8 mouse cellular contexts compared by ENCODE assay signal in the genomic region with DNA sequence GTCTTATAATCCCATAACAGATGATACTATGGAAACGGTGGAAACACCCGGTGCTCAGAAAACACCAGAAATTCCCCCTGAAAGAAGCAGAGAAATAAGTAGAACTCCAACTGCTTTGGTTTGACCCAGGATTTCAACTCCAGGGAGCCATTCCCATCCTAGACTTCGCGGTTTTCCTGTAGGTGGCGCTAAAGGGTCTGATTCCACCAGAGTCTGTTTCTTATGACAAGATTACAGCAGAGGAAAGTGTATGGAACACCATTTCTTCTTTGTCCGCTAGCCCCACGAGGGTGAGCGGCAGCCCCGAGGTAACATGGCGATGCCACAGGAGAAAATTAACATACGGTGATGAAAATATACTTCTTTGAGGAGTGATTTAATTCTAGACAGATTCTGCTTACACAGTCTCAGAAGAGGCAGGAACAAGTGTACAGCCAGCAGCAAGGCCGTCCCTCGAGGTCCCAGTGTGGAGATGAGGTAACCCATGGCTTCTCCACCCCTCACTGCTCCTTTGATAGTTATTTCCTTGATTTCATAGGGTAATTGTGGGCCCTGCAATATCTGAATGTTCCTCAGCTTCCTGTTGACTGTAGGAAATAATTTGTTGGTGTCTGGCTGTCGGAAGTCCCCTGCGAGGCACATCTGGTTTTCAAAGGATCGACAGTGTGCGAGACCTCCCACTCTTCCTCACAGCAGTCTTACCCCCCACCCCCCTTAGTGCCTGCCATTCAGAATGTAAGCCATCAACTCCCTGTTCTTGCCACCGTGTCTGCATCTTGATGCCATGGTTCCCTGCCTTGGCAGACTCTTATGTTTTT. TPM values are rescaled to one million over a fixed set of nuclear protein-coding genes. Genes with fewer than 3 reads are reported as not detected.
DNase-seq lines count a peak whose midpoint lies in the region; ATAC-seq and TF ChIP-seq lines count a peak whose summit lies in the region.

No protein-coding gene starts in this region.

- no peak for TF ChIP-seq POLR2A in bone marrow macrophage, adult 2 months (IDR thresholded peaks at IDR 0.05; ENCODE audit: borderline replicate concordance, low read depth, low read length)

- no peak overlapping the region for H3K4me3 ChIP-seq in bone marrow macrophage, adult 2 months (ENCODE audit: insufficient read depth, low read length)
- no peak overlapping the region for H3K4me3 ChIP-seq in forebrain, embryonic 11.5 days (ENCODE audit: low read depth, low read length)
- H3K4me3 ChIP-seq in heart, embryonic 16.5 days (ENCODE audit: low read length), result no peak overlapping the region
- no peak overlapping the region for H3K4me3 ChIP-seq in liver, embryonic 14.5 days (ENCODE audit: insufficient read depth in 1 of 2, low read depth in 2 of 2, low read length in 2 of 2)
- no peak overlapping the region for H3K4me3 ChIP-seq in neural tube, embryonic 14.5 days (ENCODE audit: low read depth, low read length)

- H3K9me3 ChIP-seq in forebrain, embryonic 11.5 days (ENCODE audit: control insufficient read depth, low read length), result no peaks in the 10 kb centered on the region
- H3K9me3 ChIP-seq in heart, embryonic 16.5 days (replicated peaks; ENCODE audit: control insufficient read depth, low read length), result no peaks in the 10 kb centered on the region
- no peaks in the 10 kb centered on the region for H3K9me3 ChIP-seq in liver, embryonic 14.5 days (ENCODE audit: control insufficient read depth, low read length)
- H3K9me3 ChIP-seq in neural tube, embryonic 14.5 days (ENCODE audit: control insufficient read depth, low read length), result no peaks in the 10 kb centered on the region

- H3K4me2 ChIP-seq in forebrain, embryonic 11.5 days (ENCODE audit: low read depth, low read length, severe bottlenecking), result no peak overlapping the region
- peak overlapping the region; percentile 10; the same call in 1 of the 2 replicates for H3K4me2 ChIP-seq in heart, embryonic 16.5 days (ENCODE audit: low read depth, low read length)
- no peak overlapping the region for H3K4me2 ChIP-seq in liver, embryonic 14.5 days (ENCODE audit: low read depth)
- H3K4me2 ChIP-seq in neural tube, embryonic 14.5 days (ENCODE audit: low read depth, low read length), result peak overlapping the region; percentile 24; the same call in 1 of the 2 replicates

- peak; percentile 30 for TF ChIP-seq CTCF in bone marrow macrophage, adult 2 months (IDR thresholded peaks at IDR 0.05; ENCODE audit: low read depth, low read length)
- peak; percentile 71 for TF ChIP-seq CTCF in liver, embryonic 14.5 days (IDR thresholded peaks at IDR 0.05; ENCODE audit: low read depth)

- DNase-seq in CD4-positive helper T cell, adult 2 months (ENCODE audit: low read depth, low spot score), result peak; percentile 69
- peak; percentile 89 for DNase-seq in forebrain, embryonic 11.5 days (ENCODE audit: low spot score)
- peak; percentile 91 for DNase-seq in kidney, postnatal 10 days
- peak in 1 of 3 experiments; percentile 30 for DNase-seq in liver, embryonic 14.5 days (ENCODE audit: low read depth in 3 of 3, low spot score in 3 of 3)
- peak; percentile 60 for DNase-seq in testis, postnatal 14 days (ENCODE audit: low spot score)

- H3K27me3 ChIP-seq in forebrain, embryonic 11.5 days (ENCODE audit: control insufficient read depth, insufficient read depth, low read length), result no peaks in the 10 kb centered on the region
- no peaks in the 10 kb centered on the region for H3K27me3 ChIP-seq in heart, embryonic 16.5 days (ENCODE audit: control insufficient read depth, insufficient read depth, low read length)
- H3K27me3 ChIP-seq in liver, embryonic 14.5 days (ENCODE audit: control insufficient read depth, insufficient read depth, low read length), result no peaks in the 10 kb centered on the region
- H3K27me3 ChIP-seq in neural tube, embryonic 14.5 days (ENCODE audit: control insufficient read depth, insufficient read depth, low read length), result no peaks in the 10 kb centered on the region

- H3K9ac ChIP-seq in forebrain, embryonic 11.5 days (ENCODE audit: low read length), result no peak overlapping the region
- H3K9ac ChIP-seq in heart, embryonic 16.5 days (ENCODE audit: low read length), result no peak overlapping the region
- no peak overlapping the region for H3K9ac ChIP-seq in liver, embryonic 14.5 days (replicated peaks)
- H3K9ac ChIP-seq in neural tube, embryonic 14.5 days (replicated peaks; ENCODE audit: low read depth, low read length), result no peak overlapping the region

- peak; percentile 79 for ATAC-seq in forebrain, embryonic 11.5 days (replicated peaks; ENCODE audit: low FRiP score)
- peak; percentile 67 for ATAC-seq in heart, embryonic 16.5 days (replicated peaks; ENCODE audit: extremely low read depth, insufficient read depth, low FRiP score)
- ATAC-seq in liver, embryonic 14.5 days (ENCODE audit: insufficient read depth), result no peak
- peak; percentile 90; the same call in 1 of the 2 replicates for ATAC-seq in neural tube, embryonic 14.5 days (ENCODE audit: low read depth)

- TF ChIP-seq EP300 in liver, embryonic 14.5 days (IDR thresholded peaks at IDR 0.05; ENCODE audit: low read depth), result no peak

- WGBS in forebrain, embryonic 11.5 days, result 34% methylated on average over 18 of the region's 18 CpGs
- 24% methylated on average over 18 of the region's 18 CpGs for WGBS in heart, embryonic 16.5 days
- 28% methylated on average over 18 of the region's 18 CpGs for WGBS in liver, embryonic 14.5 days (ENCODE audit: insufficient replicate concordance)
- WGBS in neural tube, embryonic 14.5 days, result 19% methylated on average over 18 of the region's 18 CpGs

- no peak overlapping the region for H3K27ac ChIP-seq in bone marrow macrophage, adult 2 months (ENCODE audit: insufficient read depth, low read depth, low read length)
- no peak overlapping the region for H3K27ac ChIP-seq in forebrain, embryonic 11.5 days (ENCODE audit: low read depth, low read length)
- H3K27ac ChIP-seq in heart, embryonic 16.5 days (ENCODE audit: low read length), result no peak overlapping the region
- no peak overlapping the region for H3K27ac ChIP-seq in liver, embryonic 14.5 days
- H3K27ac ChIP-seq in neural tube, embryonic 14.5 days (ENCODE audit: low read depth, low read length), result 0 out of 2 replicates have a peak overlapping the region, but pooled peaks have one; percentile 39

- H3K4me1 ChIP-seq in bone marrow macrophage, adult 2 months (ENCODE audit: control insufficient read depth, insufficient read depth, low read length), result no peaks in the 10 kb centered on the region
- no peaks in the 10 kb centered on the region for H3K4me1 ChIP-seq in forebrain, embryonic 11.5 days (replicated peaks; ENCODE audit: control insufficient read depth, insufficient read depth, low read length)
- peaks cover 2% of the 10 kb centered on the region for H3K4me1 ChIP-seq in heart, embryonic 16.5 days (ENCODE audit: control insufficient read depth, insufficient read depth, low read length)
- no peaks in the 10 kb centered on the region for H3K4me1 ChIP-seq in liver, embryonic 14.5 days (replicated peaks; ENCODE audit: control insufficient read depth in 2 of 2, insufficient read depth in 2 of 2, low read length in 1 of 2)
- peaks cover 10% of the 10 kb centered on the region; the same call in 1 of the 2 replicates for H3K4me1 ChIP-seq in neural tube, embryonic 14.5 days (ENCODE audit: control insufficient read depth, insufficient read depth, low read length)

- H3K36me3 ChIP-seq in forebrain, embryonic 11.5 days (ENCODE audit: control insufficient read depth, insufficient read depth, low read length), result no peaks in the 10 kb centered on the region
- H3K36me3 ChIP-seq in heart, embryonic 16.5 days (ENCODE audit: control insufficient read depth, insufficient read depth), result no peaks in the 10 kb centered on the region
- no peaks in the 10 kb centered on the region for H3K36me3 ChIP-seq in liver, embryonic 14.5 days (replicated peaks; ENCODE audit: control insufficient read depth, insufficient read depth, low read depth)
- no peaks in the 10 kb centered on the region for H3K36me3 ChIP-seq in neural tube, embryonic 14.5 days (ENCODE audit: control insufficient read depth, insufficient read depth, low read length)

RNA-seq across cellular contexts. Expression of gene Setd7, which starts 23.1 kb away (rescaled TPM):
- 26.2 and 28.6 TPM in 2 replicates for polyA plus RNA-seq in bone marrow macrophage, adult 2 months (2012; ENCODE audit: insufficient read depth, insufficient read length, missing spikeins)
- 4.3 and 4.6 TPM in 2 replicates for polyA plus RNA-seq in forebrain, embryonic 11.5 days (2014; fragmentation: Nextera tagmentation; extraction: Ambion mirVana)
- 4.5 and 5.0 TPM in 2 replicates for polyA plus RNA-seq in heart, embryonic 16.5 days (2015; fragmentation: Nextera tagmentation; extraction: Ambion mirVana)
- polyA plus RNA-seq in liver, embryonic 14.5 days (2012; rRNA removed), result 1.5 and 1.8 TPM in 2 replicates
- polyA plus RNA-seq in liver, embryonic 14.5 days (2014; fragmentation: Nextera tagmentation; extraction: Ambion mirVana), result 0.88 and 1.0 TPM in 2 replicates
- 3.0 and 4.2 TPM in 2 replicates for polyA plus RNA-seq in neural tube, embryonic 14.5 days (2014; fragmentation: Nextera tagmentation; extraction: Ambion mirVana)

Comparison
In these comparisons a context has a peak if more than half of its experiments do, and no peak if none do; other contexts are left out.
1. H3K4me2 ChIP-seq: peak in heart, embryonic 16.5 days (single experiment) and neural tube, embryonic 14.5 days (single experiment); none in forebrain, embryonic 11.5 days (single experiment) and liver, embryonic 14.5 days (single experiment).